Mouse (Mus musculus) activated CD4-positive, CD25-positive, alpha-beta regulatory T cell, adult 4 months (primary cell): ENCODE data around the gene Atf3. TPM values are rescaled to one million over a fixed set of nuclear protein-coding genes. Genes with fewer than 3 reads are reported as not detected.
A peak's percentile ranks its signal among the peaks of the same experiment; 100 is the strongest.

Experiments
- ATAC-seq: one replicate; pipeline ENCODE4 v1.8.0; 2017
- polyA plus RNA-seq, 2 experiments: library from polyadenylated mRNA; unstranded; fragments of 100-300 nt; shearing (Covaris generic); gene quantifications; one replicate each; pipeline ENCODE4 v1.2.1; 2017

The Atf3 gene
- polyA plus RNA-seq, 2 experiments from 2014 or later, result not detected

DNA sequence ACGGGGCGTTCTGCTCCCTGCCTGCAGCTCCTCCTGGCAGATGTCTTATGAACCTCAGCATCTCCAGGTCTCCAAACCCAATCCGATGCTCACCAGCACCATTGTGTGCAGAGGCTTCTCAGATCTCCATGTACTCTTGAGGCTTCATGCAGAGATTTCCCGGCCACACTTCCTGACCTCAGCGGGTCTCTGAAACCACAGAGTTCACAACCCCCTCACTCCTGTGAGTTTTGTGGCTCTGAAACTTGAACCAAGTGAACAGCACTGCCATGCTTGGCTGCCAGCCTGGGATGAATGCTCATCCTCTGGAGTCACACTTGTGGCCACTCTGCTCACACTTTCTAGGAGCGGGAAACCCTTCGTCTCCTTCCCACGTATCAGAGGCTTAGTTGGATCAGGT lies 76.9 kb downstream of the Atf3 start:
- no peak for ATAC-seq

DNA sequence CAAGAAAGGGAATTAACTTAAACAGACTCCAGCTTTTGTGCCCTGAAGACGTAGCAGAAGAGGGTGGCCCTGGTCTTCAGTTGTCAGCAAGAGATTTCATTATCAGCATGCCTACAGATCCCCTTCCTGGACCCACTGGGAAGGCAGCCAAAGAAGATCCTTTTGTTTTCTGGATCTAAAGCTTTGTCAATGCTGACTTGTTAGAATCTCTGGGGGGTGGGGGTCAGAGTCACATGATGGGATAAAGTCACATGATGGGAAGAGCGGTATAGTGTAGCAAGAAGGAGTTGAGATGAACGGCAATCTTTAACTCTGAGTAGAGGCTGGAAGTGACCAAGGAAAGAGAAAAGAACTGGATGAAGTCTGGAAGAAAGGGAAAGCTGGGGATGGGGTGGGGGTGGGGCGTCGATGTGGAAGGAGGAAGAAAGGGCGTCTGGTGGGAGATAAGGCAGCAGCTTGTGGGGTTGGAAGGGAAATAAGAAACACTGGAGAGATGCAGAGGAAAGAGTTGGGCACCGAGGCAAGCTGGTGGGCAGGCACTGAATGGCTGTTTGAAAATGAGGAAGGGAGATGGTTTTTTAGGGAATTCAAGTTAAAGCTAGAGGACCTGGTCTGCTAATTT lies 78.9 kb downstream of the Atf3 start:
- no peak for ATAC-seq

DNA sequence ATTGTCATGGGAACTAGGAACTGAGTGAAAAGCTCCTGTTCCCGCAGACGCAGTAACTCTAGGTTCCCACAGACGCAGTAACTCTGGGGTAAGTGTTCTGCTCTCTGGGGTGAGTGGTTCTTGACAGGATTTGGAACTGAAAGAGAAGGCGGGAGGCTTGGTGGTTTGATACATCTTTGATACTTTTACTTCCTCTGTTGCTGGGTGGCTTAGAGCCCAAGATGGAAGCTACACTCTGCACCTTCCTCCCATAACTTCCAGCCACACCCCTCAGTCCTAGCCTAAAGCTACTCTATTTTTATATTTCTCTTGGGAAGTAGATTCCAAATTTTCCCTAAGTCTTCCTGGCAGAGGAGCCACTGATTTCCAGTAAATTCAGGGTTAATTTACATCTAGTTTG lies 79.4 kb downstream of the Atf3 start:
- ATAC-seq, result no peak

DNA sequence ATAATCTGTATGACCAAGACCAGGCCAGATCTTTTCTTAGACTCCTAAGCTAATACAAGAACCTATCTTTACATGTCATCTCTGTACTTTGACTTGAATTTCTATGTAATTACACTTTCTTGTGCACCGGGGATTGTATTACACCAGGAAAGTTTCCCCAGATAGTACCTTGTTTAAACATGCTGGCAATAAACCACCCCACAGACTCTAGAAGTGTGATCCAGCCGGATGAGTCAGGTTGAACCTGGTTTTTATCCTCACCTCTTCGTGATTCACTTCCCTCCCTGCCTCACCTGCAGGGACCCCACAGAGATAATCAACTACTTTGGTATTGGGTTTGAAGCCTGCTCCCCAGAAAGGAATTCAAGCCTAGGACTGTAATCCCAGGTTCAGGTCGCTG lies 82.4 kb downstream of the Atf3 start:
- ATAC-seq, result no peak

DNA sequence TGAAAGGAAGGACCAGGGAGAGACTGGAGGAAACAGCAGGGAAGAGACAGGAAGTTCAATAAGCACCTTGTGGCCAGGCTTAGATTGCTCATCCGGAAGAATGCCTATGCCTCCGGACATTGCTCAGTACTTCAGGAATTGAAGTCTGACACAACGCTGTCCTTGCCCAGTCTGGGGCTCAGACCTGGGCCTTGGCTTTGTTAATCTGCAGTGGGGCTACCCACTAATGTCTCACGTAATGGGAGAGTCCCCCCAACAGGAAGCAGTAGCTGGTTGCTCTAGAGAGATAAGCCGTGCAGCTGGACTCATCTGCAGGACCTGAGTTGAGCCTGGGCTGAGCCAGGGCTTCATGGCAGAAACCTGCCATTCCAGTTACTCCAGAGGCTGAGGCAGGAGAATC lies 84.9 kb downstream of the Atf3 start:
- ATAC-seq, result no peak

DNA sequence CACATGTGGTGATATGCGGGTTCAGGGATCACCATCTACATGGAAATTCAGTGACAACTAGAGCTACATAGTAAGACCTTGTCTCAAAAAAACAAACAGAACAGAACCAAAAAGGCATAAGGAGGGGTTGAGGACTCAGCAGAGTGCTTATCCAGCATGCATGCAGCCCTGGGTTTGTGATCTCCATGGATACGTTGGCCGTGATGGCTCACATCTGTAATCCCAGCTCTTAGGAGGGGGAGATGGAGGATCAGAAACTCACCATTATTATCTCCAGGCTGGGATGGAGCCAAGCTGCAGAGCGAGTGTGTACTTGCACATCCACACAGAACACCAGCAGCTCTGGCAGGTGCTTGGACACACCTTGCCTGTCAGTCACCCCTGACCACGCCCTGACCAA lies 85.6 kb downstream of the Atf3 start:
- no peak for ATAC-seq

DNA sequence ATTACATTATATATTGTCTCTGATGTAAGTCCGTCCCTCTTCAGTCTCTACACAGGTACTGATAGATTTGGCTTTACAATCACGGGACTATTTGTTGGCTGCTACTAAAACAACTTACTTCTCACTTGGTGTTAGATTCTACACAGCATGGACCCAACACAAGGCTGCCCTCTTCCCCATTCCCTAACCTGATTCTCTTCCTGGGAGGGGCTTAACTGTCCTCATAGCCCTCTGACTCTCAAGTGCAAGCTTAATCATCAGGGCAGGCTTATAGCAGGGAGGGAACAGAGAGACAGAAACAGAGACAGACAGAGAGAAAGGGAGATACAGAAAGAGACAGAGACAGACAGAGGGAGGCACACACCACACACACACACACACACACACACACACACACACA lies 86.1 kb downstream of the Atf3 start:
- ATAC-seq, result no peak

DNA sequence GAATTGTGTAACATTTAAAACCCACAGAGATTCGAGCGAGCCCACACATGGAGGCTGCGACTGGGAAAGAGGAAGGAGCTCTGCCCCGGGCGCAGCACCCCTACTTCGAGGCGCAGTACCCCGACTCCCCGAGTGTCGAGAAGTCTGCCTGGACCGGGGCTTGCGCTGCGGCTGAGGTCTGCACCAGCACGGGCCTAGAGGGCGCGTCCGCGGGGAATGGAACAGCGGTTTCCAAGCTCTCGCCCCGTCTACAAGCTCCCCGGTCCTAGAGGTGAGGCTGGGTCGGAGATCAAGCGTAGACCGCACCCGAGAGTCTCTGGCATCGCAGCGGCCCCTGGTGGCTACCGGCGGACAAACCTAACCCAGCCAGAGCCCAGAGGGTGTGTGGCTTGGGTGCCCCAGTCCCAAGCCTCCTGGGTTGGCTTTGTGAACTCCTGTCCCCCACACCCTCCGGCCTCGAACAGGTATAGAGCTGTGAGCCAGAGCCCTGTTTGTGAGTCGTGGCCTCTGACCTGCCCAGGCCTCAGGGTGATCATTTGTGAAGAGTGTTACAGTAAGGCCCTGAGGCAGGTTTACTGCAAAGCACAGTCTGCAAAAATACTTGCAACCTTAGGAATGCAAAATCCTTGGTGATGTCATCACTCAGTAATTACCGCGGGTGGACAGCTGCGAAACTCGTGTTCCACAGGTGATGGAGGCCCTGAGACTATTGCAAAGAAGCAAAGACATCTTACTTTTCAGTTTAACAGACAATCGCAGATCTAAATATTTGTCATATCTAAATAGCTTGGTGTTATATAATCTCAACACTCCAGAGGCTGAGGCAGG lies 91.8 kb downstream of the Atf3 start:
- ATAC-seq, result peak; percentile 96

DNA sequence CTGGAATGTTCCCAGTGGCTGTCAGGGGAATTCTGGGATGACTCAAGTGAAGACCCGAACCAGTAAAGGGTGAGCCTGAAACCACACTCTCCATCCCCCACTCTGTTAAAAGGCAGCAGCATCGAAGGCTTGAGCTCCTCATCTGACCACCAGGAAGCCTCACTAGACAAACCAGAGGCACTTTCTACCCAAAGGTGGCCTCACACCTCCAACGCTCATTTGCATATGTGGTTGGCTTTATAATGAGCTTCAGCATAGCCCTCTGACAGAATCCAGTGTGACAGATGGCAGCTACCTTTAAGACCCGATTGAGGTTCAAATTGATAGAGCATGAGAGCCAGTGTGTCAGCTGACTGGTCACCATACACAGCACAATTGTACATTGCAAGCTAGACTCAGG lies 93.6 kb downstream of the Atf3 start:
- no peak for ATAC-seq

DNA sequence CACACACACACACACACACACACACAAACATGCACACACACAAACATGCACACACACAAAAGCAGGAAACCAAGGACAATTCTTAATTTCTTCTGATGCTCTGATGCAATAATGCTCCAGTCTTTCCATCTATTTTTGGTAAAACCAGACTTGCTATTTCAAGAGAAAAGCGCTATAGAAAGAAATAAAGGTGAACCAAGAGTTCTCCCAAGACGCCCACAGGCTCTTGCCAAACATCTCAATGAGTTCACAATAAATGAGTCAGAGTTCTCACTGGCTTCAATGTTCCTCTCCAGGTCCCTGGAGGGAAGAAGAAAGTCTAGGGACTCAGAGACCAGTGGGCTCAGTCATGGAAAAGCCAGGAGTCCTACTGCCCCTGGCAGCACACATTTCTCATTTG lies 94.1 kb downstream of the Atf3 start:
- ATAC-seq, result no peak

DNA sequence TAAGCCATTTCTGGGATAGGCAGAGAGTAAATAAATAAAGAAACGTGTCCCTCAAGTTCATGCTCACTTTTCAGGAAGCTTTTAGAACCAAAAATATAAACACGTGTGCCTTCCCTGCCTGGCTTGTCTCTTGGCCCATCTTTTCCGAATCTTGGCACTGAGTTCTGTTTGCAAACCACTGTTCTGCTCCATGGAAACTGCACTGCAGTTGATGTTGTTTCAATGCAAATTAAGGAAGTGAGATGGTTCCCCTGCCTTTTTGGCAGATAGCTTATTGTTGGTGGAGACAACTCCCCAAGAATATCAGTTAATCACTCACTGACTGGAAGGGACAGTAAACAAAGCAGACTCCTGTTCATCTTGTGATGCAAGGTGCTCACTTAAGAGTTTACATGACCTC lies 95.1 kb downstream of the Atf3 start:
- ATAC-seq, result no peak

Other genes starting within 250 kb of the Atf3 start
- gene Vash2, start 238.7 kb downstream of the Atf3 start, polyA plus RNA-seq, result under 1 TPM; 0.15 to 0.30 TPM
- 1 to 10 TPM; 6.1 to 8.5 TPM for gene Flvcr1, start 191.9 kb downstream of the Atf3 start, polyA plus RNA-seq
- not detected for gene Spata45, start 181.4 kb downstream of the Atf3 start, polyA plus RNA-seq
- gene Tatdn3, start 155.1 kb downstream of the Atf3 start, polyA plus RNA-seq, result 10 to 100 TPM in 1 of 2 experiments, 1 to 10 TPM in 1; 7.3 to 10.8 TPM
- 1 to 10 TPM; 2.0 to 5.2 TPM for gene Nsl1, start 155.0 kb downstream of the Atf3 start, polyA plus RNA-seq
- not detected for gene Batf3, start 120.2 kb downstream of the Atf3 start, polyA plus RNA-seq
- not detected for gene Fam71a, start 53.2 kb downstream of the Atf3 start, polyA plus RNA-seq
- under 1 TPM; 0.75 to 0.93 TPM for gene Nenf, start 100.2 kb upstream of the Atf3 start, polyA plus RNA-seq
- 10 to 100 TPM; 15.1 to 18.1 TPM for gene Tmem206, start 107.9 kb upstream of the Atf3 start, polyA plus RNA-seq
- 10 to 100 TPM; 43.2 to 52.2 TPM for gene Ppp2r5a, start 185.2 kb upstream of the Atf3 start, polyA plus RNA-seq